Mouse (Mus musculus): ENCODE measurements at regions not wholly inside any gene's neighbourhood (a gene's known extent, or its start where the extent isn't known, plus 50 kb on each side); places are given as distances from the start of the nearest gene placed in this dataset.

- TF ChIP-seq CTCF (IDR thresholded peaks at IDR 0.05; ENCODE audit: low read depth) (no peak), EP300 (IDR thresholded peaks at IDR 0.05; ENCODE audit: low read depth) (no peak)
These were observed 485.4 kb downstream of the Rps24 start for GRCm38 (mm10) chr14:24972357-24972756.
